Comparison of ENCODE assay signal across 15 mouse cellular contexts in the genomic region with DNA sequence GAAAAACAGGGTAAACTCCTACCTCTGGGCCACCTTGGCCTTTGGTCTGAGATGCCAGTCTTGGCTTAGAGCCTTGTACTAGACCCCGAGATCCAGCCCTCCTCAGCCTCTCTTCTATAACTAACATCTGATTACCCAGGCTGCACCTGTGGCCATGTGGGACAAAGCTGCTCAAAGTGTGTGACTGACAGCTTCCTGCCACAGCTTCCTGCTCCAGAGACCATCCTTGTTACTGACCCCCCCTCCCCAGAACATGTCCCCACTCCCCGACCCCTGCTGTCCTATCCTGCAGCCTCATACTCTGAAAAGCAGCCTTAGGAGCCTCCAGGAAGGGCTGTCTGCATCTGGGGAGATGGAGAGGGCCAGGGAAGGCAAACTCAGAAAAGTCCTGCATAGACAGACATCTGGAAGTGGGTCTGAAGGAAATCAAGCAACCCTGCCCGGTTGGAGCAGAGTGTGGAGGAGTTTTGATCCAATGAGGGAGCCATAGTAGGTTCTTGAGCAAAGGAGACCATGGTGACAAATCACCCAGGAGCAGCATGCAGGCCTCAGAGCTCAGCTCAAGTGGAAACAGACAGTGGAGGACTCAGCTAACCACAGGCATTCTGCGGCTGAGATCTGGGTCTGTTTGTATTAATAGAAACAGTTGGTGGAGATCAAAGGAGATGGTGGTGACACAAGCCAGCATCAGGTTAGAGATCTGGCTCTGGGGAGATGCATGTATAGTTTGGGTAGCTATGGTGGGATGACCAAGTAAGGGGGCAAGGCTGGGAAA. TPM values are rescaled to one million over a fixed set of nuclear protein-coding genes. Genes with fewer than 3 reads are reported as not detected.
DNase-seq lines count a peak whose midpoint lies in the region; ATAC-seq lines count a peak whose summit lies in the region.
"Had no signal": no experiment of that assay in that cellular context is flagged by ENCODE, and none has a peak within 500 bp of the region (broad histone marks: within the 10 kb centered on the region; RNA-seq: fewer than 3 reads in every experiment).

No protein-coding gene starts in this region.

- H3K9me3 ChIP-seq in limb, embryonic 15.5 days, result no peaks in the 10 kb centered on the region
- H3K9me3 ChIP-seq in limb, embryonic 10.5 days (replicated peaks), result no peaks in the 10 kb centered on the region
- H3K9me3 ChIP-seq in embryonic facial prominence, embryonic 14.5 days (ENCODE audit: control insufficient read depth, low read length), result no peaks in the 10 kb centered on the region
- H3K9me3 ChIP-seq in kidney, embryonic 16.5 days (ENCODE audit: low read length), result no peaks in the 10 kb centered on the region
- H3K9me3 ChIP-seq: limb, embryonic 12.5 days; lung, embryonic 15.5 days had no signal

- H3K9ac ChIP-seq in limb, embryonic 15.5 days, result no peak overlapping the region
- H3K9ac ChIP-seq in embryonic facial prominence, embryonic 14.5 days (ENCODE audit: low read depth, low read length), result no peak overlapping the region
- H3K9ac ChIP-seq in kidney, embryonic 16.5 days (replicated peaks; ENCODE audit: low read length), result no peak overlapping the region
- H3K9ac ChIP-seq: limb, embryonic 12.5 days; lung, embryonic 15.5 days had no signal

- 46% methylated on average over 4 of the region's 4 CpGs for WGBS in limb, embryonic 15.5 days
- 63% methylated on average over 4 of the region's 4 CpGs for WGBS in limb, embryonic 10.5 days
- 34% methylated on average over 4 of the region's 4 CpGs for WGBS in embryonic facial prominence, embryonic 14.5 days
- 60% methylated on average over 4 of the region's 4 CpGs for WGBS in kidney, embryonic 16.5 days

- no peak overlapping the region for H3K4me2 ChIP-seq in limb, embryonic 15.5 days
- H3K4me2 ChIP-seq in embryonic facial prominence, embryonic 14.5 days (ENCODE audit: low read depth, low read length), result no peak overlapping the region
- H3K4me2 ChIP-seq in kidney, embryonic 16.5 days (replicated peaks; ENCODE audit: low read depth, low read length), result no peak overlapping the region
- H3K4me2 ChIP-seq: limb, embryonic 12.5 days; lung, embryonic 15.5 days had no signal

- DNase-seq in limb, embryonic 10.5 days (ENCODE audit: low spot score), result no peak
- DNase-seq in CD4-positive helper T cell, adult 2 months (ENCODE audit: low read depth, low spot score), result peak; percentile 90
- peak; percentile 54 for DNase-seq in embryonic facial prominence, embryonic 14.5 days (ENCODE audit: low spot score)
- peak; percentile 25 for DNase-seq in splenic B cell, adult 2 months (ENCODE audit: low read depth, low spot score)
- no peak for DNase-seq in gastrocnemius, postnatal 4 days (ENCODE audit: low spot score in 2 of 2)
- DNase-seq: heart, postnatal 36 days; kidney, adult 9 months; midbrain, embryonic 14.5 days had no signal

- ATAC-seq in limb, embryonic 15.5 days (ENCODE audit: insufficient number of reproducible peaks, low FRiP score, low TSS enrichment, low read depth), result no peak
- ATAC-seq in embryonic facial prominence, embryonic 14.5 days (ENCODE audit: low read depth), result no peak
- ATAC-seq in kidney, embryonic 16.5 days (ENCODE audit: low FRiP score, low TSS enrichment), result no peak
- no peak for ATAC-seq in granulocyte monocyte progenitor cell, adult 5-6 weeks (replicated peaks; ENCODE audit: poor library complexity, severe bottlenecking)
- ATAC-seq: forebrain, embryonic 14.5 days had no signal

- H3K27me3 ChIP-seq in limb, embryonic 15.5 days, result peaks cover 8% of the 10 kb centered on the region
- H3K27me3 ChIP-seq in limb, embryonic 10.5 days (ENCODE audit: low read depth, poor library complexity, severe bottlenecking), result peaks cover 26% of the 10 kb centered on the region
- peaks cover 8% of the 10 kb centered on the region; the same call in 1 of the 2 replicates for H3K27me3 ChIP-seq in embryonic facial prominence, embryonic 14.5 days (replicated peaks; ENCODE audit: control insufficient read depth, insufficient read depth, low read length)
- no peaks in the 10 kb centered on the region for H3K27me3 ChIP-seq in splenic B cell, adult 2 months (ENCODE audit: control insufficient read depth, insufficient read depth, low read length, poor library complexity, severe bottlenecking)
- H3K27me3 ChIP-seq in kidney, embryonic 16.5 days (ENCODE audit: insufficient read depth, low read length), result peaks cover 9% of the 10 kb centered on the region

- H3K27ac ChIP-seq in limb, embryonic 15.5 days, result peak overlapping the region; percentile 33; the same call in 1 of the 2 replicates
- H3K27ac ChIP-seq in limb, embryonic 10.5 days, result no peak overlapping the region
- 0 out of 2 replicates have a peak overlapping the region, but pooled peaks have one; percentile 13 for H3K27ac ChIP-seq in embryonic facial prominence, embryonic 14.5 days (replicated peaks; ENCODE audit: low read depth, low read length)
- H3K27ac ChIP-seq in kidney, embryonic 16.5 days (ENCODE audit: low read length), result no peak overlapping the region
- H3K27ac ChIP-seq: limb, embryonic 12.5 days; lung, embryonic 15.5 days had no signal

- no peaks in the 10 kb centered on the region for H3K36me3 ChIP-seq in limb, embryonic 15.5 days
- H3K36me3 ChIP-seq in limb, embryonic 10.5 days, result no peaks in the 10 kb centered on the region
- H3K36me3 ChIP-seq in embryonic facial prominence, embryonic 14.5 days (ENCODE audit: control insufficient read depth, insufficient read depth, low read length), result no peaks in the 10 kb centered on the region
- no peaks in the 10 kb centered on the region for H3K36me3 ChIP-seq in splenic B cell, adult 2 months (ENCODE audit: control insufficient read depth, insufficient read depth, low read length, poor library complexity, severe bottlenecking)
- no peaks in the 10 kb centered on the region for H3K36me3 ChIP-seq in kidney, embryonic 16.5 days (ENCODE audit: insufficient read depth, low read length)
- H3K36me3 ChIP-seq: limb, embryonic 12.5 days; lung, embryonic 15.5 days had no signal

- no peak overlapping the region for H3K4me3 ChIP-seq in limb, embryonic 15.5 days
- no peak overlapping the region for H3K4me3 ChIP-seq in limb, embryonic 10.5 days
- no peak overlapping the region for H3K4me3 ChIP-seq in embryonic facial prominence, embryonic 14.5 days (ENCODE audit: low read depth, low read length)
- H3K4me3 ChIP-seq in kidney, embryonic 16.5 days (ENCODE audit: low read length), result no peak overlapping the region
- H3K4me3 ChIP-seq: limb, embryonic 12.5 days; lung, embryonic 15.5 days had no signal

- peaks cover 7% of the 10 kb centered on the region; the same call in 1 of the 2 replicates for H3K4me1 ChIP-seq in limb, embryonic 15.5 days
- H3K4me1 ChIP-seq in limb, embryonic 10.5 days, result peaks cover 19% of the 10 kb centered on the region
- no peaks in the 10 kb centered on the region for H3K4me1 ChIP-seq in embryonic facial prominence, embryonic 14.5 days (ENCODE audit: control insufficient read depth, insufficient read depth, low read length)
- H3K4me1 ChIP-seq in kidney, embryonic 16.5 days (ENCODE audit: insufficient read depth, low read length), result 0 out of 2 replicates have a peak, but pooled peaks cover 4% of the 10 kb centered on the region
- H3K4me1 ChIP-seq: lung, embryonic 15.5 days had no signal

RNA-seq across cellular contexts. Expression of a gene that starts 5.0 kb away (rescaled TPM):
- 0.68 and 0.98 TPM in 2 replicates for polyA plus RNA-seq in limb, embryonic 15.5 days (2015; fragmentation: Nextera tagmentation; extraction: Ambion mirVana)
- 0.36 TPM in 1 of 2 replicates, not detected in the other for polyA plus RNA-seq in limb, embryonic 10.5 days (2016; fragmentation: Nextera tagmentation; extraction: Ambion mirVana)
- 0.36 and 0.67 TPM in 2 replicates for polyA plus RNA-seq in embryonic facial prominence, embryonic 14.5 days (2014; fragmentation: Nextera tagmentation; extraction: Ambion mirVana)
- 0.28 and 0.54 TPM in 2 replicates for polyA plus RNA-seq in kidney, embryonic 16.5 days (2015; fragmentation: Nextera tagmentation; extraction: Ambion mirVana)
- under 1 TPM; 0.21 to 0.49 TPM for total RNA-seq in gastrocnemius, postnatal 4 days (2021)
- not detected in 2 replicates for total RNA-seq in granulocyte monocyte progenitor cell, adult 5-6 weeks (2014; fragmentation: Nextera tagmentation)
- total RNA-seq in granulocyte monocyte progenitor cell, adult 5-6 weeks (2017), result 0.13 TPM in 1 of 2 replicates, not detected in the other

RNA-seq across cellular contexts. Expression of a gene that starts 52.4 kb away (rescaled TPM):
- polyA plus RNA-seq in limb, embryonic 15.5 days (2015; fragmentation: Nextera tagmentation; extraction: Ambion mirVana), result 102 and 107 TPM in 2 replicates
- 155 and 156 TPM in 2 replicates for polyA plus RNA-seq in limb, embryonic 10.5 days (2016; fragmentation: Nextera tagmentation; extraction: Ambion mirVana)
- 92.7 and 96.4 TPM in 2 replicates for polyA plus RNA-seq in embryonic facial prominence, embryonic 14.5 days (2014; fragmentation: Nextera tagmentation; extraction: Ambion mirVana)
- polyA plus RNA-seq in kidney, embryonic 16.5 days (2015; fragmentation: Nextera tagmentation; extraction: Ambion mirVana), result 118 and 123 TPM in 2 replicates
- total RNA-seq in gastrocnemius, postnatal 4 days (2021), result 100 to 1,000 TPM; 107 to 115 TPM
- 34.3 and 59.5 TPM in 2 replicates for total RNA-seq in granulocyte monocyte progenitor cell, adult 5-6 weeks (2014; fragmentation: Nextera tagmentation)
- 30.8 and 37.7 TPM in 2 replicates for total RNA-seq in granulocyte monocyte progenitor cell, adult 5-6 weeks (2017)

RNA-seq across cellular contexts. Expression of a gene that starts 56.7 kb away (rescaled TPM):
- polyA plus RNA-seq in limb, embryonic 15.5 days (2015; fragmentation: Nextera tagmentation; extraction: Ambion mirVana), result 0.28 TPM in 1 of 2 replicates, not detected in the other
- not detected in 2 replicates for polyA plus RNA-seq in limb, embryonic 10.5 days (2016; fragmentation: Nextera tagmentation; extraction: Ambion mirVana)
- not detected in 2 replicates for polyA plus RNA-seq in embryonic facial prominence, embryonic 14.5 days (2014; fragmentation: Nextera tagmentation; extraction: Ambion mirVana)
- polyA plus RNA-seq in kidney, embryonic 16.5 days (2015; fragmentation: Nextera tagmentation; extraction: Ambion mirVana), result 0.26 TPM in 1 of 2 replicates, not detected in the other
- total RNA-seq in gastrocnemius, postnatal 4 days (2021), result not detected
- not detected in 2 replicates for total RNA-seq in granulocyte monocyte progenitor cell, adult 5-6 weeks (2014; fragmentation: Nextera tagmentation)
- not detected in 2 replicates for total RNA-seq in granulocyte monocyte progenitor cell, adult 5-6 weeks (2017)
- total RNA-seq: heart, postnatal 36 days had no signal
- polyA plus RNA-seq: forebrain, embryonic 14.5 days; gonadal fat pad, adult 2 months; lung, embryonic 15.5 days had no signal

Comparison
In these comparisons a context has a peak if more than half of its experiments do, and no peak if none do; other contexts are left out.
1. H3K27ac ChIP-seq: peak in limb, embryonic 15.5 days (single experiment) and embryonic facial prominence, embryonic 14.5 days (single experiment); none in limb, embryonic 10.5 days (single experiment) and kidney, embryonic 16.5 days (single experiment).
2. DNase-seq: peak in CD4-positive helper T cell, adult 2 months (single experiment), embryonic facial prominence, embryonic 14.5 days (single experiment) and splenic B cell, adult 2 months (single experiment); none in limb, embryonic 10.5 days (single experiment) and gastrocnemius, postnatal 4 days (0 of 2).